Mouse (Mus musculus): ENCODE measurements around the gene Gm7694.

Gene Gm7694

GRCm38 (mm10) chr1:170306232-170306631 is at the start of gene Gm7694:
Gene Gm7694, minus strand, starts transcription at chr1:170306332.
- no peak for TF ChIP-seq GATA4 (IDR thresholded peaks at IDR 0.05; ENCODE audit: insufficient replicate concordance, low read length)

GRCm38 (mm10) chr1:170353335-170353734 is 47.2 kb upstream of the Gm7694 start:
- TF ChIP-seq GATA4 (IDR thresholded peaks at IDR 0.05; ENCODE audit: insufficient replicate concordance, low read length): no peak

- TF ChIP-seq GATA4 (IDR thresholded peaks at IDR 0.05; ENCODE audit: insufficient replicate concordance, low read length): no peak
Measured at GRCm38 (mm10) chr1:170351080-170351479, 44.9 kb upstream of the Gm7694 start.

- TF ChIP-seq GATA4 (IDR thresholded peaks at IDR 0.05; ENCODE audit: insufficient replicate concordance, low read length): no peak
Measured at GRCm38 (mm10) chr1:170346266-170346665, 40.1 kb upstream of the Gm7694 start.

- TF ChIP-seq GATA4 (IDR thresholded peaks at IDR 0.05; ENCODE audit: insufficient replicate concordance, low read length): no peak
Measured at GRCm38 (mm10) chr1:170343906-170344305, 37.8 kb upstream of the Gm7694 start.

GRCm38 (mm10) chr1:170343081-170343480 is 36.9 kb upstream of the Gm7694 start:
- TF ChIP-seq GATA4 (IDR thresholded peaks at IDR 0.05; ENCODE audit: insufficient replicate concordance, low read length): no peak

GRCm38 (mm10) chr1:170339943-170340342 is 33.8 kb upstream of the Gm7694 start:
- TF ChIP-seq GATA4 (IDR thresholded peaks at IDR 0.05; ENCODE audit: insufficient replicate concordance, low read length): no peak

GRCm38 (mm10) chr1:170332775-170333174 is 26.6 kb upstream of the Gm7694 start:
- TF ChIP-seq GATA4 (IDR thresholded peaks at IDR 0.05; ENCODE audit: insufficient replicate concordance, low read length): no peak

GRCm38 (mm10) chr1:170331926-170332325 is 25.8 kb upstream of the Gm7694 start:
- no peak for TF ChIP-seq GATA4 (IDR thresholded peaks at IDR 0.05; ENCODE audit: insufficient replicate concordance, low read length)

- no peak; the same call in 1 of the 2 replicates for TF ChIP-seq GATA4 (IDR thresholded peaks at IDR 0.05; ENCODE audit: insufficient replicate concordance, low read length)
Measured at GRCm38 (mm10) chr1:170325277-170325676, 19.1 kb upstream of the Gm7694 start.

GRCm38 (mm10) chr1:170324312-170324711 is 18.2 kb upstream of the Gm7694 start:
- TF ChIP-seq GATA4 (IDR thresholded peaks at IDR 0.05; ENCODE audit: insufficient replicate concordance, low read length): no peak

- TF ChIP-seq GATA4 (IDR thresholded peaks at IDR 0.05; ENCODE audit: insufficient replicate concordance, low read length): no peak
Measured at GRCm38 (mm10) chr1:170323001-170323400, 16.9 kb upstream of the Gm7694 start.

GRCm38 (mm10) chr1:170322046-170322445 is 15.9 kb upstream of the Gm7694 start:
- no peak for TF ChIP-seq GATA4 (IDR thresholded peaks at IDR 0.05; ENCODE audit: insufficient replicate concordance, low read length)

- TF ChIP-seq GATA4 (IDR thresholded peaks at IDR 0.05; ENCODE audit: insufficient replicate concordance, low read length): no peak
Measured at GRCm38 (mm10) chr1:170311431-170311830, 5.3 kb upstream of the Gm7694 start.

GRCm38 (mm10) chr1:170308503-170308902 is 2.4 kb upstream of the Gm7694 start, which contains the start of gene Spata46:
Gene Spata46, plus strand, starts transcription at chr1:170308803.
- no peak for TF ChIP-seq GATA4 (IDR thresholded peaks at IDR 0.05; ENCODE audit: insufficient replicate concordance, low read length)

GRCm38 (mm10) chr1:170305002-170305401 is 1.1 kb downstream of the Gm7694 start:
- no peak for TF ChIP-seq GATA4 (IDR thresholded peaks at IDR 0.05; ENCODE audit: insufficient replicate concordance, low read length)

- TF ChIP-seq GATA4 (IDR thresholded peaks at IDR 0.05; ENCODE audit: insufficient replicate concordance, low read length): no peak
Measured at GRCm38 (mm10) chr1:170303103-170303502, 3.0 kb downstream of the Gm7694 start.

All from liver, adult (tissue).